Mouse (Mus musculus) frontal cortex, postnatal 14 days (tissue): Measurements from ENCODE around the gene Robo1.

ENCODE experiments used
- DNase-seq, 2 experiments: peaks; one replicate each; pipeline ENCODE4 v3.0.0; 2022; ENCODE audit warnings: low spot score in 2 of 2

Robo1 gene

DNA sequence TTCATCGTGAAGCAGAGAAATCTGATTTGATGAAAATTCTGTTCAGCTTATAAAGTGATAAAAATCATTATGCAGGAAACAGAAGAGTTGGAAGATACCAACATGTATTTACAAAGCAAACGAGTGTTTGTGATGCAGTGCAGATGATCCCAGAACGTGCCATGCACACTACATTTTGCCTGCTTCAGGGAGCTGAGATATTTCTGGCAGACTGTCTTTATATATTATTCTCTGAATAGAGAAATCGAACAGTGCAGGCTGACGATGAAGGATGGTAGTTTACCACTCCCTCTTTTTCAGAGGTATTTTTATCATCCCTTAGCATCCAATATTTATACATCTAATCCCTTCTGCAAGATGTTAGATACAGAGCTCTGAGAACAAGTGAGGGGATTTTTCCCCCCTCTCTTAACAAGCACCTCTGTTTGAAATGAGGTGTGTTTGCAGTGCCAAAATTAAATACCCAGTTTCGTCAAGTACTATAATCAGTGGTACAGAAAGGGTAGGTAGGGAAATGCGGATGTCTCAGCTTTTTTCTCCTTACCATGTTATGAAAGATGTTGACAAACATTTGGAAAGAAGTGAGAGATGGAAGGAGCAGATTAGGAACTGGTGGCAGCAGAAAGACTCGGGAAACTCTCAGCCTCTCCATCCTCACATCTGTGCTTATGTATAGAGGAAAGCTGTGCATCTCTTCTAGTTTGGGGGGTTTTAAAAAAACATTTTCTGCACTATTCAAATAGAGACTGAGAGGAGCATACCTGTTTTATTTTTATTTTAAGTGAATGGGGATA is at the start of gene Robo1:
TSS of gene Robo1 (plus strand) at position 770 of the 794 bp plus-strand sequence.
- DNase-seq, result no peak

DNA sequence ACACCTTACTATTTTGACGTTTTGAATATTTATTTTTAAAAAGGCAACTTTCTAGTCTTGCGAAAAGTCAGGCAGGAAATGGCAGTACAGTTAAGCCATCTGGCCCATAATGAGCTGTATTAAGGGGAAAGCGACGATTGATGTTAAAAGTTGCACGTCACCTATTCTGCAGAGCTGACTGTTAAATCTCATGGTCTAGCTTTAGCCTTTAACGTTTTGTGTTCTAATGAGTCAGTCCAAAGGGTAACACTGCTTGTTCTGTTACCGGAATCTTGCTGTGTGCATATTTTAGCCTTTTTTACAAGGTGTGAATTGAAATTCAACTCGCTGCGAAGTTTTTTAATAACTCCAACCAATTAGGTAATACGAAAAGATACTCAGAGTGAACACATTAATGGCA is 40.3 kb upstream of the Robo1 start:
- no peak for DNase-seq

DNA sequence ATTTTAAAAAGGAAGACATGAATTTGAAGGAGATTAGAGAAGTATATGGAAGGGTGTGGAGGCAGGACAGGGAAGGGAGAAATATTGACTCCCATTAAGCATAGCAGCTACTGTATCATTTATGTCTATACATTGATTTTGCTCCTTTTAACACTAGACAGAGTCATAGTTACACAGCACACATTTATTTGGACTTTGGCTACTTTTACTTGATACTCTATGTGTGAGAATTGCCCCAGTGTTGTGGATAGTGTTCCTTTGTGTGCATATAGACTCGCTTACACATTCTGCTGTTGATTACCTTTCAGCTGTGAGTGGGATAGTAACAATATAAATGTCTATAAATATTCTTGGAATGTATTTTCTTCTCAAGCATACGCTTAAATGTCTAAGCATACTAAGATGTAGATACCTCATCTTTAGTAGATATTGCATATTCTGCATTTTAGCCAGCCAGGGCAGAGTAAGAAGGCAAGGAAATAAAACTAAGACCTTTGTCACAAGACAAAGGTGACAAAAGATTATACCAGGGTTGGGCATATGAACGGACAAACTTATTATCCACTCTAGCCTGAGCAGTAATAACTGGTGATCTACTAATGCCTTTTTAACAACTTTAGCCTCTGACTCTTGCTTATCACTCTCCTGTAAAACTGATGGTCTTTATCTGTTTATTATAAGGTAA is 31.6 kb upstream of the Robo1 start:
- DNase-seq, result no peak

DNA sequence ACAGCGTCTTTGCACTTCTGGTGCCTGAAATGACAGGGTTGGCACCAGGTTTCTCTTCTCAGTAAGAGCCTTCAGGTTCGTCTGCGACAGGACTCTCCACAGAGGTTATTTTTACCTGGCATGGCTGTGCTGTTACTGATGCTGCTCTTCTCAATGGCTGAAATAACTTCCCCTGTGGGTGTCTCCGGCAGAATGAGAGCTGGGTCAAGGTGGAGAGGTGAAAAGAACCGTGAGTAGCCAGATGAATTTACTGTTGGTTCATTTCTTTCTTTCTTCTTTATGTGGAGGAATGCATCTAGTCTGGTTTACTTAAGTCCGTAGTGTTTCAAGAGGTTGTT is 194 bp downstream of the Robo1 start:
- no peak for DNase-seq

DNA sequence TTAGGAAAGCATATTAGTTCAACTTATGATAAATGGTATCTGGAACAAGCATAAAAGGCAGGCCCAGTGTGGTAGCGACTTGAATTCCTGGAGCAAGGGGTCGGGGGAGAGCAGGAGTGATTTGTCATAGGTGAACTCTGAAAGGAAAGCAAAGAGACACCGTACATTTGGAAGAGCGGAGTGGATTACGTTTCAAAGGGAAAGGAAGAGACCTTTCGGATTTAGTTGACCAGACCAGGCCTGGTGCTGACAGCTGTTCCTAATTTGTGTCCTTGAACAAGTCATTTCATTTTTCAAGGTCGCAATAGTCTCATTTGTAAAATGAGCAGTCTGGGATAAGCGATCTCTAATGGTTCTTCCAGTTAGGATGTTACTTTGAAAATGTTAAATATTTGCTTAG is 19.2 kb downstream of the Robo1 start:
- no peak for DNase-seq

DNA sequence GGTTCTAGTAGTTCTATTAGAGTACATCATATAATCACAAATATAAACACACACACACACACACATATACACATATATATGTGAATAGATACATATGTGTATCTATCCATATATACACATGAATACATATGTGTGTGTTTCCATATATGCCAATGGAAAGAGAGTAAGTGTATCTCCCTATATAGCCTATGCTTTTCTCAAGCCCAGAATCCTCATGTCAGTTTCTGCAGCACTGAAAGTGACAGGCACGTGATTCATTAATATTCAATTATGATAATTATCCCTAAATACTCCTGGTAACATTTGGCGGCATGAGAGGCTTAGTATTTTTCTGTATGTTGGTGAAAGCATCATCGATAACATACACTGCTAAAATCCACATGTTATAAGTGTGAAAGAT is 20.5 kb downstream of the Robo1 start:
- DNase-seq, result no peak

DNA sequence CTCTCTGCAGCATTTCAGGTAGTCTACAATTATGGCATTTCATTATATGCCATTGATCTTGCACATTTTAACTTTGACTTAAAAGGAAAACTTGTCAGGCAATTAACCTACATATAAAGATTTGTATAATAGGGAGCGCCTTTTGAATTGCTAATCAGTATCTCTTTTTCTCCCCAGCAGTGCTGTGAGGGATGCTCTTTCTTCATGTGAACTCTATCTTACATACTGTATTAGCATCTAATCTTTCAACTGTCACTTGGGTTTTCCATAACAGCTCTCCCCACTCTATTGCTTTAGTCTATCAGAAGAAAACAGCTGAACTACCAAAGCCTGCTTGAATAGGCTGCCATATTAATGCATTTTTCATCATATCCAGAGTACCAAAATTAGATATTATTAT is 29.7 kb downstream of the Robo1 start:
- DNase-seq, result no peak

DNA sequence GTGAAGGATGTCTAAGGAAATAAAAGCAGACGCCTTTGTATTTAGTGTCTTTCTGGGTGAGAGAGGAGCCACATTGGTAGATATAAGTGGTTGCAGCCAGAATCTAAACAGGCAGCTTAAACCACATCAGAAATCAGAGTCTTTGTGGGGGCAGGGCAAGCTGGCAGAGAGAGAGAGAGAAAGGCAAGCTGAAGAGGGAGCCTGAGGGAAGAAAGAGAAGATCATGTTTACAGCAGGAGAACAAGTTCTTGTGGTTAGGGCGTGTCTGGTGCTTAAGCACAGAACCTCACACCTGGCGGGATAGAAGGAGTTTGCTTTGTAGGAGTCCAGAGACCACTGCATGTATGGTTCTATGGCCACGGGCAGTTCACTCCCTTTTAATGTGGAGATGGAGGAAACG is 42.3 kb downstream of the Robo1 start:
- DNase-seq, result no peak

DNA sequence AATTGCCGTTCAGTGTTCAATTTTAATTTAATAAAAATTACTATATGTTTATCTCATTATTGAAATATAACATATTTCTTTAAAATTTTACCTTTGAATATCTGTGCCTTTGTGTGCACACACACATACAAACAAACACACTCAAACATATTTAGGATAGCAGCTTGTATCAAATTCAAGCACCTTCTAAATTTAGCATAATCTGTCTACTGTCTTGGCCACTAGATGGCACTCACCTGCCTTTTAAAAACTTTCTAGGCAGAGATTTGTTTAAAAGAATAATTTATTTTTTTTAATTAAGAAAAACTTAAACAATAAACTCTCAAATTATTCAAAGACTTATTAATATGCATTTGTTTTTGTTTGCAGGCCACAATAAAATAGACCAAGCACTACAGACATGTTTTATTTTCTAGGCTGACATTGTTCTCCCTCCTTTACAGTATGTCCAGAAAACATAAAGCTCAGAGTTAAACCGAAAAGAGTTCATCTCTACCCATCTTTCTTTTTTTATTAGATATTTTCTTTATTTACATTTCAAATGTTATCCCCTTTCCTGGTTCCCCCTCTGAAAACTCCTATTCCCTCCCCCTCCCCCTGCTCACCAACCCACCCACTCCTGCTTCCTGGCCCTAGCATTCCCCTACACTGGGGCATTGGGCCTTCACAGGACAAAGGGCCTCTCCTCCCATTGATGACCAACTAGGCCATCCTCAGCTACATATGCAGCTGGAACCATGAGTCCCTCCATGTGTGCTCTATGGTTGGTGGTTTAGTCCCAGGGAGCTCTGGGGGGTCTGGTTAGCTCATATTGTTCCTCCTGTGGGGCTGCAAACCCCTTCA is 48.6 kb downstream of the Robo1 start:
- DNase-seq, result no peak

DNA sequence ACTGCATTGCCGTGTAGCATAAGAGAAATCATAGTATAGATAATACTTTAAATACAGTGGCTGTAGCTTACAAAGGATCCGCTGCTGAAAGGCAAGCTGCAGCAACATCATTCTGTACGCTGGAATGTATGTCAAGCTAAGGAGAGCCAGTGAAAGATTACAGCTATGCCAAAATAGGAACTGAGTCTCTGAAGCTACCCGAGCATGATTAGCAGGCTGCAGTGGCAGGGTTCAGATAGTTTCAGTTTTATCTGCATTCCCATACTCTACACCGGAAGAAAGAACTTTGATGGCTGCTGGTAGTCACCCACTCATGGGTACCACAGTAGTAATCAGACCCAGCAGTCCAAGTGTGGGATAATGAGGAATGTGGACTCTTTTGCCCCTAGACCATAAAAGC is 68.8 kb downstream of the Robo1 start:
- no peak for DNase-seq

DNA sequence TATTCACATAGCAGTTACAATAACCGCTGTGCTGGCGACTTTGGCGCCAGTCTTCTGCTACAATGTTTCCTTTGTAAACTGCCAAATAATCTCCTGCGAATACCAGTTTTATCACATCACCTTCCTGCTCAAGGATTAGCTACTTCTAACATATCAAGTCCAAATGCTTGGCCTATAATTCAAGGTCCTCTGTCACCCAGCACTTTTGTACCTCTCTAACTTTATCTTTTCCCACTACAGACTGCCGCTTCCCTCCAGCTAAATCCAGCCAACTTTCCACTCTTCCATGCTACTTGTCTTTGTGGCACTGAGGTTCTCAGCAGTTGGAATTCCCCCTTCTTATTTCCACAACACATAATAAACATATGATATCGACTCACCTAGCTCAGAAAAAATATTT is 73.7 kb downstream of the Robo1 start:
- DNase-seq, result no peak

DNA sequence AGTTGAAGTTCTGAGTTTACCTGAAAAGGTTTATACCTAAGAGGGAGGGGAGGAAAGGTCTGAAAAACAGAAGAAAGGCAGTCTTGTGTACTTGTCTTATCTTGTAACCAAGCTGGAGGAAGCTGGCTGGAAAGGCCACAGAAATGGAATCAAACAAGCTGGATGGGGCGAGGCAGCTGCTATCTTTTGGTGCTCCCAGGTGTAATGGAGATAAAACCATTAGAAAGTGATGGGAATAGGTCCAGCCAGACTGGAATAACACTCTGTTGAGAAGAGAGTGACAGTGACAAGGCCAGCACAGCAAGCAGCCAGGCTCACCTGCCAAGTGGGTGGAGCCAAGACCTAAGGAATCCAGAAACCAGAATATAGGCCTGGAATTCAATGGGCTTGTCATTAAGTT is 75.5 kb downstream of the Robo1 start:
- no peak for DNase-seq

DNA sequence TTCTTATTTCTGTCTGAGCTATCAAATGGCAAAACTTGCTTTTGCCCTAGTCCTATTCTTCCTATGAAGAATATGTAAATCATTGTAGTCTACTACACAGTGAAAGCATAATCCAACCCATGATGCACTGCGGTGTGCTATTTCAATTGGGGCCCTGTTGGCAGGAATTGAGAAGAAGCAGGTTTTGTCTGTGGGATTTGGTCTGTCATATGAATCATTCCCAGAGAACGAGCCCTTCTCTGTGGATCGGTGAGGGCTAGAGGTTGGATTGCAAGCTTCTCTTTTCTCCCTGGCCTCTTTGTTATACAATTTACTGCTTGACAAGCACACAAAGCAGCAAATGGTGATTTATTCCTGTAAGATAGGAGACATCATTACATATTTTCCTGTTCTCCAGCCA is 85.4 kb downstream of the Robo1 start:
- no peak for DNase-seq

DNA sequence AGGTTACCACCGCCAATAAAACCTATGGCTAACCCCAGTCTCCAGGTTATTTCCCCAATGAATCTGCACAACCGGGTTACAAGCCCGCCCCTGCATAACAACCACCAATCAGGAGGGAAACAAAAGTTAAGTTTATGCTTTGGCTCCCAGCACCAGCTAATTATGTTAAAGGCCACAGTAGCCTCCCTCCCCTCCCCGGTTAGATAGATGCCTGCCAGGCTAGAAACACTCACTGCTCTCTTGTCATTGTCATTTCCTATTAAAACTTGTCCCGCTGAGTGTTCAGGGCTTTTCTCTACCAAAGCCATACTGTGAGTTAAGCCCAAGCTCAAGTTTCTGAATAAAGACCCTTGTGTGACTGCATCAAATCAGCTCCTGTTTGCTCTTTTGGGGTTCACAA is 90.7 kb downstream of the Robo1 start:
- no peak for DNase-seq

DNA sequence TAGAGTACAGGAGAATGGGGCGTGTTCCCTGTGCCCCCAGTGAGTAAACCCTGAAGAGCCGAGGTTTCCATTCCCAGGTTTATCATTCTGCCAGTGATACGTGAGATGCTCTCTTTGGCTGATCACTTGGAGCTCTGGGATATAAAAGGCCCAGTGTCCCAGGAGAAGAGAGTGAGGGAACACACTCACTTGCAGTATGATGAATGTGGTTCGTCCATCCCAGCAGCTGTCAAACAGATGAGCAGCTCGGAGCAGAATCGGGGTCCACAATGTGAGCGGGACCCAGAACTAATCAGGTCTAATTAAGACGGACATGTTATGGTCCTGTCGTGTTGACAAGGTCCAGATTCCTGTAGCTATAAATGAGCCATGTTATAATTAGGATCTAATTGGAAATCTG is 94.3 kb downstream of the Robo1 start:
- DNase-seq, result no peak

DNA sequence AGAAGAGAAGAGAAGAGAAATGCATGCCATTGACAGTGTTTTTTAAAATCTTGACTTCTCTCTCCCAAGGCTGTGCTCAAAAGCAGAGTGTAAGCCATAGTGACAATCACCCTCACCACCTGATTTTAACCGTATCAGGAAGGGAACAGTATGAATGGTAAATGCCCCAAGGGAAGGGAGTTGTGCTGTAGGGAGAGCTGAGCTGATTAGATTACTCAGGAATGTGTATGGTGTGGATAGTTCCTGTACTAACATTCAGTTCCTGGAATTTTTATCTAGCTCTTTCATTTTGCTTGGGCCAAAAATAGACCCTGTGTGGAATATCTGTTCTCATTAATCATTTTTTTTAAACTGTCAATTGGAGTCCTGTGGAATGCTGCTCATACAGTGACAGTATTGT is 101.7 kb downstream of the Robo1 start:
- no peak for DNase-seq

DNA sequence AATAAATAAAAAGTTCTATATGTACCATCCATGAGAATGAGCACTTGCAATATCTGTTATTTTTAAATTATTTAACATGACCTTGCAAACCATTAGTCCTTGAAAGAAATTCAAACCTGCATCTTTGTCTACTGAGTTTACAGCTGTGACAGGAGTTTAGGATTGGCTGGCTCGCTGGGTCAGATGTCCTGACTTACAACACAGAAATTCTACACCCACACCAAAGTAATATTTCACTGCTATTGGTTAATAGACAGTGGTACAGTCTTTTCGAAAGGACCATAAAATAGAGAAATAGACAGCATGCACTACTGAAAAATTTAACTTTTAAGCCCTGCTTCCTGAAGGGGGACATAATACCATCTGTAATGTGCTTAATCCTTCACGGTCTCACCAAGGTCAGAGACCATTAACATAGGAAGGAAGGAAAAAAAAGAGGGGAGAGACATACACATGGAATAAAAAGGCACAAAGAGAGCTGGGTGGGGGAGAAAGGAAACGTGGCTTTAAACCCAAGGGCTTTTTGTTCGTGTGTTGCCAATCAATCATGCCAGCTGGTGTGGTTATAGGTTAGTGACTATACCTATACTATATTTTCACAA is 103.7 kb downstream of the Robo1 start:
- DNase-seq, result no peak

DNA sequence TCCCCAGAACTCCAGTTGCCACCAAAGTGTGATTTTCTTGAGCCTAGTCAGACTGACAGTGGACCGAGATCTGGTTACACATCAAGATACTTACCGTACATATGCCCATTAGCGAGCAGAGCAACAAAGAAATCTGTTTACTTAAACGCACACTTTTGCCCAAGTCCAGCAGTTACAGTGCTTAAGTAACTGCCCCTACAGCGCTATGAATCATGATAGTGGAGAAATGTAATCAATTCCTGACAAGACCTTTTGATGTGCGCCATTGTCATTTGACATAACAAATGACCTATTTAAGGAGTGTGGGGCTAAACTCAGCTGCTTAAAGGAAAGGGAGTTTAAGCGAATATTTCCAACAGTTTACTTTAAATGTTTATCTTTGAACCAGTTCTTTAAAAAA is 104.8 kb downstream of the Robo1 start:
- no peak for DNase-seq

DNA sequence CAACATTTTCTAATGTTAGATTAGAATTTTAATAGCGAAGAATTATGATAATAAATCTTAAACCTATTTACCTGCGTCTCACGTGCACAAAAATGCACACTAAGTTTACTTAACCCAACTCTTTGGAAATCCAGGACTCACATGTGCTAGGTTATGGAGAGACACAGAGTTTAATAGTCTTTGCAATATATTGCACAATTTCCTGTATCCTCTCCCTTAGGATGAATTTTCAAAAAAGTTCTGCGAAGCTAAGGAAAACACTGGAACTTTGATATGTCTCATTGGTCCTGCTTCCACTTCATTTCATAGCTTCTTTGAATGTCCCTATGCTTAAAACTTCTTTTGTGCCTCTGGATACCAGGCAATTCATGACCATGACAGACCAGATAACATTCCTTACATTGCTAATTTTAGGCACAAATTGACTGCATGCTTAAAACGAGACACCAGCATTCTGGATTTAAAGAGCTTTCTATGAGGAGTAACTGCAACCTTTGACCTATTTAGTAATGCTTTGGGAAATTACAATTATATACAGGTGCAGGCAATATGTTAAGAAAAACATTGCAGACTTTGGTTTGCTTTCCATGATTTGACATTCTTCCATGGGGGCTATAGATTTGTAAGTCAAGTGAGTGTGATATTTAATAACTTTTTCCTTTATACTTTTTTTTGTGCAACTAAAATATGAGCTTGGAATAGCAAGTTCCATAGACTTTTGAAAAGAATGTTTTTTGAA is 111.4 kb downstream of the Robo1 start:
- no peak for DNase-seq

DNA sequence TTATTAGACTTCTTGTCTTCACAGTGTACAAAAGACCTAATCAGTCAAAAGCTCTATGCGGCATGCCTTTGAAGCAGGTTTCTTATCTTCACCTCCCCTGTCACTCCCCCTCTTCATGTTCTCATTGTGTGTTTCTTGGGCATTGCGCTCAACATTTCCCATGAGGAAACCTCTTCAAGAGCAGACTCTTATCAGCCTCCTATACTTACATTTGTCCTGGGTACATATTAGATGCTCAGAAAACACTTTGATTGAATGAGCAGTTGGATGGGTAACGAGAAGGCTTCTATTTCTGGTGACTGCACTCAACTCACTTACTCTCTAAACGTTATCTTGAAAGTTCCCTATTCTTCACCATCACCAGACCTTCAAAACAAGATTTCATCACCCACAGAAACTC is 114.3 kb downstream of the Robo1 start:
- DNase-seq, result no peak

DNA sequence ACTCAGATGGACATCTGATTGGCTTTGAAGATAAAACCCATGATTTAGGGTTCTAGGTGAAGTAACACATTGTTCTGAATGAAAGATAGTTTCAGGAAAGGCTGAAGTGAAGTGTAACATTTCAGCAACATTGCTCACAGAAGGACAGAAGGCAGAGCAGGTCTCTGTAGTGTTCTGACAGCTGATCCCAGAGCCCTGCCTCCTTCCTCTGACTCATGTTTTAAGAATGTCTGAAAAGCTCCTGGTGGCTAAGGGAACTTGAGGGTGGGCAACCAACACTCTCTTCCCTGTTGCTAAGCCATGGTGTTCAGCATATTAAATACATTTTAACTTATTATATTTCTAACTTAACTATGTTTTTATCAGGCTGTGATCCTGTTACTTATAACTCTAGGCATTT is 126.3 kb downstream of the Robo1 start:
- no peak for DNase-seq
